Mouse (Mus musculus) G1E (cell line): ENCODE results near the gene Pofut1. TPM values are rescaled to one million over a fixed set of nuclear protein-coding genes. Genes with fewer than 3 reads are reported as not detected.
A peak's percentile ranks its signal among the peaks of the same experiment; 100 is the strongest.

Source experiments
- ATAC-seq: 2 replicates; pipeline ENCODE4 v1.8.0; 2016; ENCODE audit warnings: mild to moderate bottlenecking; ENCODE audit not compliant: insufficient number of reproducible peaks, poor library complexity, low FRiP score, severe bottlenecking; ENCODE audit errors: extremely low read depth
- DNase-seq: peaks from one replicate; pipeline ENCODE4 v3.0.0; 2012; ENCODE audit warnings: low spot score
- H3K27me3 ChIP-seq: 2 replicates; pipeline ENCODE4 v1.6.1; 2012; ENCODE audit warnings: mild to moderate bottlenecking, low read length, inconsistent platforms; ENCODE audit not compliant: insufficient read depth
- H3K36me3 ChIP-seq: replicated peaks from 2 replicates; pipeline ENCODE3; 2012; ENCODE audit warnings: mild to moderate bottlenecking, inconsistent platforms
- H3K4me1 ChIP-seq: 2 replicates; pipeline ENCODE4 v1.6.1; 2012; ENCODE audit warnings: low read depth, low read length, inconsistent platforms, mixed read lengths; ENCODE audit not compliant: insufficient read depth
- H3K4me3 ChIP-seq: 2 replicates; pipeline ENCODE4 v1.5.1; 2012; ENCODE audit warnings: low read depth, mild to moderate bottlenecking, inconsistent platforms, low read length, moderate library complexity, mixed read lengths
- H3K9me3 ChIP-seq: replicated peaks from 2 replicates; pipeline ENCODE4 v1.6.1; 2012; ENCODE audit warnings: inconsistent platforms
- CTCF ChIP-seq: IDR thresholded peaks from 2 replicates; pipeline ENCODE4 v1.5.1; 2012; ENCODE audit warnings: low read depth, low read length, inconsistent platforms, mixed read lengths
- GATA1 ChIP-seq: IDR thresholded peaks from 2 replicates; pipeline ENCODE4 v1.6.1; 2012; ENCODE audit warnings: borderline replicate concordance, low read length, inconsistent platforms, mixed read lengths
- GATA2 ChIP-seq: IDR thresholded peaks from 2 replicates; pipeline ENCODE4 v1.6.1; 2012; ENCODE audit warnings: low read depth, low read length, inconsistent platforms, borderline replicate concordance
- POLR2AphosphoS5 ChIP-seq: IDR thresholded peaks from 2 replicates; pipeline ENCODE4 v1.6.1; 2012; ENCODE audit warnings: low read depth, low read length, inconsistent platforms; ENCODE audit not compliant: insufficient replicate concordance
- TAL1 ChIP-seq: conservative IDR thresholded peaks from 2 replicates; pipeline ENCODE4 v1.6.1; 2012; ENCODE audit warnings: low read depth, low read length, inconsistent platforms, mixed read lengths
- polyA plus RNA-seq: library from polyadenylated mRNA; stranded (reverse); fragments of >175 nt; gene quantifications from 2 replicates; pipeline ENCODE4 v1.2.3, GENCODE M21; 2012
- total RNA-seq, 2 experiments: library from RNA; stranded (forward) in 1 of 2; stranded (reverse) in 1 of 2; fragments of 200-1000 nt in 1 of 2; fragments of >200 nt in 1 of 2; fragmentation: Nextera tagmentation in 1 of 2; gene quantifications; 2 replicates each; pipeline ENCODE4 v1.2.3; 2014 to 2017

Pofut1 gene
- total and polyA plus RNA-seq, 3 experiments = 11.2 to 33.7 (median 30.0) TPM

- no peaks in the 10 kb centered on the region for H3K27me3 ChIP-seq
- TF ChIP-seq POLR2AphosphoS5 (no peak), GATA1 (no peak), CTCF (no peak), GATA2 (no peak), TAL1 (no peak)
- peaks cover 85% of the 10 kb centered on the region for H3K4me1 ChIP-seq
- no peaks in the 10 kb centered on the region for H3K9me3 ChIP-seq
- peak overlapping the region; percentile 49; the same call in 1 of the 2 replicates for H3K4me3 ChIP-seq
- H3K36me3 ChIP-seq = peaks cover 73% of the 10 kb centered on the region
- DNase-seq = no peak
- ATAC-seq = no peak
Observed at GRCm38 (mm10) chr2:153228523-153228922, 12.8 kb upstream of the Pofut1 start.

GRCm38 (mm10) chr2:153237193-153237592 is 4.1 kb upstream of the Pofut1 start:
- H3K4me1 ChIP-seq = peaks cover 54% of the 10 kb centered on the region
- no peaks in the 10 kb centered on the region for H3K27me3 ChIP-seq
- H3K36me3 ChIP-seq = peaks cover 68% of the 10 kb centered on the region
- DNase-seq = no peak
- H3K4me3 ChIP-seq = no peak overlapping the region
- H3K9me3 ChIP-seq = no peaks in the 10 kb centered on the region
- no peak for TF ChIP-seq POLR2AphosphoS5
- TF ChIP-seq GATA2 = no peak
- no peak for TF ChIP-seq GATA1
- no peak for TF ChIP-seq CTCF
- no peak for TF ChIP-seq TAL1
- no peak for ATAC-seq

DNA sequence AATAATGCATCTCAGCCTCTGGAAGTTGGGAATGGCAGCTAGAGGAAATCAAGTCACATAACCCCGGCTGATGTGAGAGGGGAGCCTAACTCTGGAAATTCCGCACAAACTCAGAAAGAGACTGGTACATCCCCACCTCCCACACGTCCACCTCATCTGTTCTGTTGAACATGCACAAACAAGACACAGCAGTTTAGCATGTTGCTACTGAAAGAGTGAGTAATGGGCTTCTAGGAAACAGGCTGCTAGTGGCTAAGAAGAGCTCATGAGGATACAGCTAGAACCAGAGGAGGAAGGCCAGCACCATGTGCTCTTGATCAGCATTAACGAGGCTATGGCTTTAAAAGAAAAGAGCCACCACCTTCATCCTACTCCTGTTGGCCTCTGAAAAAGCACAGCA is 3.4 kb upstream of the Pofut1 start:
- DNase-seq (no peak), ATAC-seq (no peak)
- H3K4me3 ChIP-seq = peak overlapping the region; percentile 15; the same call in 1 of the 2 replicates
- H3K4me1 ChIP-seq = peaks cover 58% of the 10 kb centered on the region
- TF ChIP-seq GATA2 = no peak
- no peak for TF ChIP-seq CTCF
- no peak for TF ChIP-seq GATA1
- TF ChIP-seq POLR2AphosphoS5 = no peak
- TF ChIP-seq TAL1 = no peak
- peaks cover 63% of the 10 kb centered on the region for H3K36me3 ChIP-seq
- H3K9me3 ChIP-seq = no peaks in the 10 kb centered on the region
- no peaks in the 10 kb centered on the region for H3K27me3 ChIP-seq

- no peak for TF ChIP-seq TAL1
- TF ChIP-seq POLR2AphosphoS5 = no peak
- TF ChIP-seq CTCF = no peak
- no peak for TF ChIP-seq GATA1
- no peak for TF ChIP-seq GATA2
- no peak for DNase-seq
- H3K36me3 ChIP-seq = peaks cover 62% of the 10 kb centered on the region
- ATAC-seq = no peak
- H3K4me3 ChIP-seq = peak overlapping the region; percentile 88; the same call in 1 of the 2 replicates
- no peaks in the 10 kb centered on the region for H3K27me3 ChIP-seq
- H3K4me1 ChIP-seq = peaks cover 63% of the 10 kb centered on the region
- H3K9me3 ChIP-seq = no peaks in the 10 kb centered on the region
Observed at GRCm38 (mm10) chr2:153238406-153238805, 2.9 kb upstream of the Pofut1 start.

DNA sequence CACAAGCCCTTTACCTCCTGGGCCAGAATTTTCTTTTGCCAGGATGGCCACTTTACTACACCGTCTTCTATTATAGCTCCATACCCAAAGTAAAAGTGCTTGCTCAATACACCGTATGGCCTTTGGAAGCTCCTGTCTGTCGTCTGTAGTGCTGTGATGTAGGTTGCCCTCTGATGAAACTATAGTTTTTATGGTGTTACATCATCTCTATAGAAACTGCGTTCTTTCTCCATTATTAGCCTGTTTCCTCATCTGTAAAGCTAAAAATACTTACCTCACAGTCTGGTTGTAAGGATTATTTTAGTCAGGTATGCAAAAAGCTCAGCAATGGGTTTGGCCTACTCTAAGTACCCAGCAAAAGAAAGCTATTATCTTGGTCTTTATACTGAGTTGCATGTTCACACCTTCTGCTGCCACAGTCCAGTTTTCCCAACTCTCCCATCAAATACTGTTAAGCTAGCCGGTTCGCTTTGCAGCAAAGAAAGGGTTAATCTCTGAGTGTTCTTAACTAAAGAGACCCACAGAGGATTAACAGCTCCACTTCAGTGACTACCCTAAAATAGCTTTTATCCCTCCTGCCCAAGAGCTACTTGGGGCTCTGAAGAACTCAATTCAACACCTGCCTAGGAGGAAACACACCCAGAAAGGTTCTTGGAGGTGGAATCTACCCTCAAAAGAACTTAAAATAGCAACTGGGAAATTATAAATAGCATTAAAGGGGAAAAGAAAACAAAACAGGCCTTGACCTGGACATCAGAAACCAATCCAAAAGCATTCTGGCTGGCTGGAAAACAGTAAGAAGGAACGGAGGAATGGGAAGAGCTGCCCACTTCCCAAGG is 2.1 kb upstream of the Pofut1 start:
- Histone ChIP-seq H3K4me1 (peaks cover 63% of the 10 kb centered on the region), H3K27me3 (no peaks in the 10 kb centered on the region), H3K9me3 (no peaks in the 10 kb centered on the region), H3K36me3 (peaks cover 61% of the 10 kb centered on the region), H3K4me3 (peak overlapping the region; percentile 88)
- ATAC-seq (no peak), DNase-seq (no peak)
- TF ChIP-seq CTCF = no peak

GRCm38 (mm10) chr2:153239860-153240480 is 1.4 kb upstream of the Pofut1 start:
- H3K9me3 ChIP-seq = no peaks in the 10 kb centered on the region
- H3K36me3 ChIP-seq = peaks cover 61% of the 10 kb centered on the region
- TF ChIP-seq GATA2 (no peak), POLR2AphosphoS5 (no peak), CTCF (no peak), TAL1 (no peak), GATA1 (no peak)
- peaks cover 64% of the 10 kb centered on the region for H3K4me1 ChIP-seq
- H3K27me3 ChIP-seq = no peaks in the 10 kb centered on the region
- ATAC-seq (no peak), DNase-seq (no peak)
- peak overlapping the region; percentile 88 for H3K4me3 ChIP-seq
